ENCODE assay signal across 9 mouse cellular contexts in the genomic region with DNA sequence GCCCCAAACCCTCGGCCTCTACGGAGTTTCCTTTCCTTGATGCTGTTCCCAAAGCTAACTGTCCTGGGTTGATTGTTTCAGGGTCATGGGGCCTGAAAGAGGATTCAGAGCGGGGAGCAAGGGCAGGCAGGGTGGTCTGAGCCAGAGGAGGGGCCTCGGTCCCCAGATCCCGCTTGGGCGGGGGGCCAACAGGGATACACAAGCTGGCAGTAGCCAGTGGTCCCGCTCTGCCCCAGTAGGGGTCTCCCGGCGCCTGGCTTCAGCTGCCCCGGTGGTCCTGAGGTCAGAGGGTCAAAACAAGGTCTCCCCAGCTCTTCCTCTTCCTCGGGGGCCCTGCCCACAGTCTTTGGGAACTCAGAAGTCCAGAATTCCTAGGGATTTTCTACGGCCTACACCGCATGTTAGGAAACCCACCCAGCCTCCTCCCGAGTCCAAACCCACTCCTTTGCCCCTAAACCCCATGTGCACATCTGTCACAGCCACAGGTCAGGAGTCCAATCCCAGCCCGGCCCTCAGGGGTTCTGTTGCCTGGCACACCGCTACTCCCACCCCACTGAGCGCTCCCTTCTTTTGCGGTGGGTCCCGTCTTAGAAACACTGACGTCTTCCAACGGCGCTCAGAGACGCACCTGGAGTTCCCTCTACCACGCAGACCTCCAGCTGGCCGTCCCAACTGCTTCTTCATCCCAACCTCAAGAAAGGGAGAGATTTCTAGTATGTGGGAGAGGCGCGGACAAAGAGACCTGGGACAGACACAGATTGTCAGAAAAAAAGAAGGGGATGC. TPM values are rescaled to one million over a fixed set of nuclear protein-coding genes. Genes with fewer than 3 reads are reported as not detected.
DNase-seq lines count a peak whose midpoint lies in the region; ATAC-seq and TF ChIP-seq lines count a peak whose summit lies in the region.
"Had no signal": no experiment of that assay in that cellular context is flagged by ENCODE, and none has a peak within 500 bp of the region (broad histone marks: within the 10 kb centered on the region; RNA-seq: fewer than 3 reads in every experiment).

No protein-coding gene starts in this region.

- peaks cover 54% of the 10 kb centered on the region for H3K4me1 ChIP-seq in E14TG2a.4 (replicated peaks; ENCODE audit: low read depth, low read length)
- H3K4me1 ChIP-seq in forebrain, postnatal 0 days (ENCODE audit: insufficient read depth) = peaks cover 13% of the 10 kb centered on the region
- H3K4me1 ChIP-seq in liver, embryonic 14.5 days (replicated peaks; ENCODE audit: control insufficient read depth in 2 of 2, insufficient read depth in 2 of 2, low read length in 1 of 2) = peaks cover 0 to 2% of the 10 kb centered on the region in 2 experiments; a peak in 2 of 4 replicates

- TF ChIP-seq CTCF in E14TG2a.4 (conservative IDR thresholded peaks at IDR 0.05; ENCODE audit: low read length) = no peak
- no peak for TF ChIP-seq CTCF in forebrain, postnatal 0 days (IDR thresholded peaks at IDR 0.05; ENCODE audit: low read depth)
- no peak for TF ChIP-seq CTCF in liver, embryonic 14.5 days (IDR thresholded peaks at IDR 0.05; ENCODE audit: low read depth)

- no peaks in the 10 kb centered on the region for H3K9me3 ChIP-seq in E14TG2a.4 (ENCODE audit: low read length)
- H3K9me3 ChIP-seq in forebrain, postnatal 0 days (ENCODE audit: low read length) = no peaks in the 10 kb centered on the region
- H3K9me3 ChIP-seq in liver, embryonic 14.5 days (ENCODE audit: control insufficient read depth, low read length) = no peaks in the 10 kb centered on the region

- H3K36me3 ChIP-seq in E14TG2a.4 (ENCODE audit: insufficient read depth, low read length) = peaks cover 26% of the 10 kb centered on the region
- H3K36me3 ChIP-seq in forebrain, postnatal 0 days (ENCODE audit: insufficient read depth) = no peaks in the 10 kb centered on the region
- H3K36me3 ChIP-seq in liver, embryonic 14.5 days (replicated peaks; ENCODE audit: control insufficient read depth, insufficient read depth, low read depth) = no peaks in the 10 kb centered on the region

- DNase-seq in gastrocnemius, postnatal 10 days = peak; percentile 39
- DNase-seq in gastrocnemius, postnatal 14 days = no peak
- peak; percentile 22 for DNase-seq in forebrain, postnatal 0 days
- no peak for DNase-seq in liver, embryonic 14.5 days (ENCODE audit: low read depth in 3 of 3, low spot score in 3 of 3)
- peak; percentile 50 for DNase-seq in yolk sac, embryonic 10.5 days (ENCODE audit: low spot score)
- DNase-seq in layer of hippocampus, adult 8-10 months (ENCODE audit: low spot score in 2 of 2) = no peak
- DNase-seq in urinary bladder, postnatal 25 days (ENCODE audit: low spot score) = no peak

- H3K4me2 ChIP-seq in forebrain, postnatal 0 days (ENCODE audit: low read depth) = peak overlapping the region; percentile 53
- H3K4me2 ChIP-seq in liver, embryonic 14.5 days (ENCODE audit: low read depth) = peak overlapping the region; percentile 66

- intact Hi-C loops in gastrocnemius, postnatal 14 days (cut with DNase I; ENCODE audit: low total_unique reads) = no loop called here

- no peak overlapping the region for H3K9ac ChIP-seq in forebrain, postnatal 0 days
- H3K9ac ChIP-seq in liver, embryonic 14.5 days (replicated peaks) = no peak overlapping the region

- no peak for TF ChIP-seq EP300 in liver, embryonic 14.5 days (IDR thresholded peaks at IDR 0.05; ENCODE audit: low read depth)

- 3% methylated on average over 27 of the region's 27 CpGs for WGBS in forebrain, postnatal 0 days
- WGBS in liver, embryonic 14.5 days (ENCODE audit: insufficient replicate concordance) = 2% methylated on average over 27 of the region's 27 CpGs

- peak overlapping the region; percentile 88 for H3K4me3 ChIP-seq in E14TG2a.4 (replicated peaks; ENCODE audit: low read length)
- H3K4me3 ChIP-seq in forebrain, postnatal 0 days (ENCODE audit: low read depth, low read length) = peak overlapping the region; percentile 28
- peak overlapping the region in 1 of 2 experiments; percentile 46; a peak in 2 of 4 replicates for H3K4me3 ChIP-seq in liver, embryonic 14.5 days (ENCODE audit: insufficient read depth in 1 of 2, low read depth in 2 of 2, low read length in 2 of 2)

- H3K27me3 ChIP-seq in E14TG2a.4 (ENCODE audit: insufficient read depth, low read length) = no peaks in the 10 kb centered on the region
- H3K27me3 ChIP-seq in forebrain, postnatal 0 days (ENCODE audit: insufficient read depth, low read length) = peaks cover 30% of the 10 kb centered on the region
- peaks cover 33% of the 10 kb centered on the region for H3K27me3 ChIP-seq in liver, embryonic 14.5 days (ENCODE audit: control insufficient read depth, insufficient read depth, low read length)

- no peak overlapping the region for H3K27ac ChIP-seq in forebrain, postnatal 0 days (ENCODE audit: low read depth, low read length)
- no peak overlapping the region for H3K27ac ChIP-seq in liver, embryonic 14.5 days

- no peak for ATAC-seq in forebrain, postnatal 0 days
- no peak for ATAC-seq in liver, embryonic 14.5 days (ENCODE audit: insufficient read depth)

RNA-seq across cellular contexts. Expression of a gene that starts 1.0 kb away (rescaled TPM):
- 1 to 10 TPM; 3.3 to 6.8 TPM for total RNA-seq in gastrocnemius, postnatal 10 days (2021)
- total RNA-seq in gastrocnemius, postnatal 14 days (2021) = 1 to 10 TPM; 2.3 to 2.7 TPM
- 2.5 and 5.1 TPM in 2 replicates for total RNA-seq in forebrain, postnatal 0 days (2014; rRNA removed)
- polyA plus RNA-seq in forebrain, postnatal 0 days (2015; fragmentation: Nextera tagmentation; extraction: Ambion mirVana) = 0.89 and 1.2 TPM in 2 replicates
- 1.1 and 1.4 TPM in 2 replicates for polyA plus RNA-seq in liver, embryonic 14.5 days (2012; rRNA removed)
- polyA plus RNA-seq in liver, embryonic 14.5 days (2014; fragmentation: Nextera tagmentation; extraction: Ambion mirVana) = 0.15 and 0.27 TPM in 2 replicates
- 1 to 10 TPM; 2.7 to 4.0 (median 3.7) TPM for total RNA-seq in layer of hippocampus, adult 8-10 months (2022)
- total RNA-seq: hematopoietic stem cell, adult 5-6 weeks had no signal

RNA-seq across cellular contexts. Expression of a gene that starts 13.4 kb away (rescaled TPM):
- not detected for total RNA-seq in gastrocnemius, postnatal 10 days (2021)
- not detected for total RNA-seq in gastrocnemius, postnatal 14 days (2021)
- total RNA-seq in forebrain, postnatal 0 days (2014; rRNA removed) = under 0.01 TPM in 1 of 2 replicates, not detected in the other
- not detected in 2 replicates for polyA plus RNA-seq in forebrain, postnatal 0 days (2015; fragmentation: Nextera tagmentation; extraction: Ambion mirVana)
- 0.59 and 0.61 TPM in 2 replicates for polyA plus RNA-seq in liver, embryonic 14.5 days (2012; rRNA removed)
- polyA plus RNA-seq in liver, embryonic 14.5 days (2014; fragmentation: Nextera tagmentation; extraction: Ambion mirVana) = 0.28 and 0.38 TPM in 2 replicates
- not detected for total RNA-seq in layer of hippocampus, adult 8-10 months (2022)
- total RNA-seq: hematopoietic stem cell, adult 5-6 weeks had no signal

RNA-seq across cellular contexts. Expression of a gene that starts 19.0 kb away (rescaled TPM):
- 1 to 10 TPM; 1.1 to 2.3 TPM for total RNA-seq in gastrocnemius, postnatal 10 days (2021)
- 1 to 10 TPM; 1.3 to 2.1 TPM for total RNA-seq in gastrocnemius, postnatal 14 days (2021)
- 0.52 and 0.69 TPM in 2 replicates for total RNA-seq in forebrain, postnatal 0 days (2014; rRNA removed)
- polyA plus RNA-seq in forebrain, postnatal 0 days (2015; fragmentation: Nextera tagmentation; extraction: Ambion mirVana) = 0.81 and 0.99 TPM in 2 replicates
- 7.3 and 8.8 TPM in 2 replicates for polyA plus RNA-seq in liver, embryonic 14.5 days (2012; rRNA removed)
- 12.4 and 13.4 TPM in 2 replicates for polyA plus RNA-seq in liver, embryonic 14.5 days (2014; fragmentation: Nextera tagmentation; extraction: Ambion mirVana)
- 1 to 10 TPM in 3 of 4 experiments, under 1 TPM in 1; 0.60 to 4.6 (median 2.2) TPM for total RNA-seq in layer of hippocampus, adult 8-10 months (2022)

RNA-seq across cellular contexts. Expression of a gene that starts 29.2 kb away (rescaled TPM):
- 10 to 100 TPM; 44.5 to 54.8 TPM for total RNA-seq in gastrocnemius, postnatal 10 days (2021)
- total RNA-seq in gastrocnemius, postnatal 14 days (2021) = 10 to 100 TPM; 50.3 to 56.0 TPM
- total RNA-seq in forebrain, postnatal 0 days (2014; rRNA removed) = 86.4 and 94.4 TPM in 2 replicates
- 95.9 and 98.6 TPM in 2 replicates for polyA plus RNA-seq in forebrain, postnatal 0 days (2015; fragmentation: Nextera tagmentation; extraction: Ambion mirVana)
- 53.6 and 63.4 TPM in 2 replicates for polyA plus RNA-seq in liver, embryonic 14.5 days (2012; rRNA removed)
- polyA plus RNA-seq in liver, embryonic 14.5 days (2014; fragmentation: Nextera tagmentation; extraction: Ambion mirVana) = 101 and 115 TPM in 2 replicates
- 10 to 100 TPM; 56.7 to 65.8 (median 63.9) TPM for total RNA-seq in layer of hippocampus, adult 8-10 months (2022)

RNA-seq across cellular contexts. Expression of a gene that starts 29.5 kb away (rescaled TPM):
- total RNA-seq in gastrocnemius, postnatal 10 days (2021) = not detected
- total RNA-seq in gastrocnemius, postnatal 14 days (2021) = not detected
- total RNA-seq in forebrain, postnatal 0 days (2014; rRNA removed) = not detected in 2 replicates
- polyA plus RNA-seq in forebrain, postnatal 0 days (2015; fragmentation: Nextera tagmentation; extraction: Ambion mirVana) = not detected in 2 replicates
- polyA plus RNA-seq in liver, embryonic 14.5 days (2012; rRNA removed) = 1.5 and 2.0 TPM in 2 replicates
- polyA plus RNA-seq in liver, embryonic 14.5 days (2014; fragmentation: Nextera tagmentation; extraction: Ambion mirVana) = 2.1 and 2.4 TPM in 2 replicates
- total RNA-seq in layer of hippocampus, adult 8-10 months (2022) = not detected
- total RNA-seq: hematopoietic stem cell, adult 5-6 weeks had no signal

Comparison
In these comparisons a context has a peak if more than half of its experiments do, and no peak if none do; other contexts are left out.
1. DNase-seq: peak in gastrocnemius, postnatal 10 days (single experiment), forebrain, postnatal 0 days (single experiment) and yolk sac, embryonic 10.5 days (single experiment); none in gastrocnemius, postnatal 14 days (single experiment), liver, embryonic 14.5 days (0 of 3), layer of hippocampus, adult 8-10 months (0 of 2) and urinary bladder, postnatal 25 days (single experiment).